Mouse (Mus musculus) T-helper 17 cell (primary cell): ENCODE results near the gene Gm47841.

Experiments used
- in situ Hi-C, 2 experiments: fragments of 300-600 bp; cut with MboI, MseI; formaldehyde crosslinking; loops; 1 replicate in 1 of 2; 2 replicates in 1 of 2; pipeline ENCODE4 v1.15.1; 2025; ENCODE audit warnings: high pct_unique_total_duplicates in 2 of 2

The Gm47841 gene

DNA sequence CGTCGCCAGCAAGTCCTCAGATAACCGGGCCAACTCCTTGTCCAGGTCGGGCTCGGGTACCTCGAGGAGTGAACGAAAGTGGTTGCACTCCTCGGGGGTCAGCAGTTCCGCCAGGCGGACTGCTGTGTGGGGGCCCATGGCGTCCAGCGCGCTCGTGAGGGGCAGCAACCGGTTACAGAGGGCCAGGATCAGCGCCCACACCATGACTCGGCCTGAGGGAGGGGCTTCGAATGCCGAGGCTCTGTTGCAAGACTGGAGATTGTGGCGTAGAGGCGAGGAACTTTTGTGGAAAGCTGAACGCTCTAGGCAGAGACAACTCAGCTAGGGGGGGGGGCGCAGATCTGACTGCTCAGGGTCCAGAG, at the start of gene Gm47841:
Gm47841 (minus strand) TSS at position 204 of the 362 bp plus-strand sequence.
- in situ Hi-C loops, result no loop called here

GRCm38 (mm10) chr15:101095392-101095791, 48.2 kb upstream of the Gm47841 start:
- in situ Hi-C loops, result no loop called here

DNA sequence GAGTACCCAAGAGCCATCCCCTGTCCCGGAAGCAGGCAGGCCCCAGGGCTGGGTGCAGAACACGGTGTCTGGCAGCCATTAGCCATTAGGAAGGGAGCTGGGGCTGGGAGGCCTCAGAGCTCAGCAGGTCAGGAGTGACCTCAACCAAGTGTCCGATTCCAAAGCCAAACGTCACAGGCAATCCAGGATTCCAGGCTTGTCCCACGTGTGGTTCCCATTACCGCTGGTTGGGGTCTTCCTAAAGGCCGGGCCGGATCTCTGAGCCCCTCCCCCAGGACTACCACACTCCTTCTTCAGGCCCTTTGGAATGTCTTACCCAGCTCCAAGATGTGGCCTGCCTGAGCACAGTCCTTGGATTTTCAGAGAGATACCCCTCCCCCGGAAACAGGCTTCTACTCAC, 47.8 kb upstream of the Gm47841 start:
- in situ Hi-C loops, result no loop called here

DNA sequence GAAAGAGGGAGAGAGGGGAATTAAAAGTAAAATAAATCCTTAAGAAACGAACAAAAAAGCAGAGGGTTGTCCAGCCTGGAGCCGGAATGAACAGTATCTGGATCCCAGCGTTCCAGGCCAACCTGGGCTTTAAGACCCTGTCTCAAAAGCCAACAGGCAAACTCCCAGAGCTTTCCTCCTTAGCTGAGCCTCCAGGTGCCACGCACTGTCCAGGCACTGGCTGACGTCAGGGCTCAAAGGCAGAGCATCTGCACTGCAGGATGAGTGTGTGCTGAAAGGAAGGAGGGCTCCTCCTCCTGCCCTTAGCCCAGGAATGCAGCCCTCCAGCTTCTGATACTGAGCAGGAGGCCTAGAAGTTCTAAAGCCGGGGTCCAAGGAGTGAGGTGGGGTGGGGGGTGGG, 46.8 kb upstream of the Gm47841 start:
- in situ Hi-C loops, result no loop called here

DNA sequence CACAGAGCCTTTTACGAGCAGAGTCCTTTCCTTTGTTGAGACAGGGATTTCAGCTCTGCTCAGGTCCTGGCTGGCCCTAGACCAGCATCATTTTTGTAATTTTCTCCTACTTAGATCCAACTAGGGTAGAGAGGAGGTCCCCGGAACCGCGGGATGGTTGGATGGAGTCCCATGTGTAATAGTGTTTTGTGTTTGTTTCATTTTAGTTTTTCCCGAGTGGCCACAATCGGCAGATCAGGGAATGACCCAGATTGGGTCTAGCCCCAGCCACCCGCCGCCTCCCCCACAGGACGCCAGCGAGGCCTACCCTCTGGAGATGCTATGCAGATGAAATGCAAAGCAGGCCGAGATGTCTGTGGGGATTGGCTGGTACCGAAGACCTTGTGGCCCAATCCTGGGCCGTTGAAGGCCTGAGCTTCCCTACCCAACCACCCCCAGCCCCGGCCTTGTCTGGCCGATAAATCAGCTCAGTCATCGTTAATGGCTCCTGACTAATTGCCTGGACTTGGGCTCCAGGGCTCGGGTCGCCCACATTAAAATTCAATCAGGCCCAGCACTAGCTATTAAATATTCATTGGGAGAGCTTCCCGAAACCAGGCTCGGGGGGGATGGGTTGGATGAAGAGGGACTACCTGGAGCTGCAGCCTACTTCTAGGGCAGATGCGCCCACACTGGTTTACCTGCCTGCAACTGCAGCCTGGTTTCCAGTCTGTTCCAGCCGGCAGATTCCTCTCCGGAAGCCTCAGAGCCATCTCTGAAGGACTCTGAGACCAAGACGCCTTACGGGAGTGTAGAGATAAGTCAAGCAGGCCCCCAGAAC, 45.8 kb upstream of the Gm47841 start:
- in situ Hi-C loops, result no loop called here

DNA sequence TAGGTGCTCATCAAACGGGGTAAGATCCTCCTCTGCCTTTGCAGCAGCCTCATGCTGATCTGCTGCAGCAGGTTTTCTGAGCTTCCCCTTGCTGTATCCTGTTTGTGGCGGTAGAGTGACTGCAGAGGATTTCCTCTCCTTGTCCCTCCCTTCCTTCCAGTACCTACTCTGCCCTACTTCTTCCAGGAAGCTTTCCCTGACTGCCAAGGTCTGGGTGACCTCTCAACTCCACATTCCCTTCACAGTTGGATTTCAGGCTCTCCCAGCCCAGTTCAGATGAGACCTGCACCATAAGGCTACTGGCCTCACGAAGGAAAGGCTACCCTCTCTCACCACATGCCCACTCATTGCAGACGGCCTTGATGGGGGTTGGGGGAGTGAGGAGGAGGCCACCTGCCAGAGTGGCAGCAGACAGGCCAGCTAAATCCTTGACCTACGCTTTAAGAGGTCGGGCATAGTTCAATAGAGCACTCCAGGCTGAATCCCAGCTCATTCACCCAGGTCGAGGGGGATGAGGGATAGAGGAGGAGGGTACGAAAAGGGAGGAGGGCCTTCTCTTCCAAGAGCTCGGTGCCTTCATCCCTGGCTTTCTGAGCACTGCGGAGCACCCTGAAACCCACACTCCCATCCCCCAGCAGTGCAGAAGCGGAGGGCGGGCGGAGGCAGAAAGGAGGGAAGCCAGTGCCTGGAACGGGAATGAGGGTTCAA, 45.1 kb upstream of the Gm47841 start:
- in situ Hi-C loops, result no loop called here

- in situ Hi-C loops, result no loop called here
Measured at GRCm38 (mm10) chr15:101091551-101091950, 44.4 kb upstream of the Gm47841 start.

GRCm38 (mm10) chr15:101088291-101088690, 41.1 kb upstream of the Gm47841 start:
- in situ Hi-C loops, result no loop called here

GRCm38 (mm10) chr15:101086956-101087355, 39.8 kb upstream of the Gm47841 start:
- in situ Hi-C loops, result no loop called here

- in situ Hi-C loops, result no loop called here
Measured at GRCm38 (mm10) chr15:101086451-101086850, 39.3 kb upstream of the Gm47841 start.

GRCm38 (mm10) chr15:101084499-101084898, 37.3 kb upstream of the Gm47841 start:
- in situ Hi-C loops, result no loop called here

- in situ Hi-C loops, result no loop called here
Measured at GRCm38 (mm10) chr15:101082236-101082635, 35.0 kb upstream of the Gm47841 start.

DNA sequence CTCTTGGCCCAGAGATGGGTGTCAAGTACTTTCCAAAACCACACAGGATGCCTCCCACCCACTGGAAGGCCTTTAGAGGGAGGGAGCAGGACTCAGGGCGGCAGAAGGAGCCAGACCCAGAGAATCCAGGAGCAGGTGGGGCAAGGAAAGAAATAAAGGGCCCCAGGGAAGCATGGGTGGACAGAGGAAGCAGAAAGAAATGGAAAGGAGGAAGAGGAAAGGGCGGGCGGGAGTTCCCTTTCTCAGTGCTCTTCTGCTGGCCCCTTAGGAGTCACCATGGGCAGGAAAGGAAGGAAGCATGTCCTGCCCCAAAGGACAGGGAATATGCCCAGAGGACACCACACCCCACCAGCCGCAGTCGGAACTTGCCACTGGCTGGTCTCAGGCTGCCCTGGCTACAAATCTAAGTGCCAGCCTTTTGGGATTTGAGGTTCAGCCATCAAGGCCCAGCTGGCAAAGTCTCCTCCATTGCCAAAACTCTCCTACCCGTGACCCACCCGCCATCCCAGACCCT, 33.9 kb upstream of the Gm47841 start:
- in situ Hi-C loops, result no loop called here

DNA sequence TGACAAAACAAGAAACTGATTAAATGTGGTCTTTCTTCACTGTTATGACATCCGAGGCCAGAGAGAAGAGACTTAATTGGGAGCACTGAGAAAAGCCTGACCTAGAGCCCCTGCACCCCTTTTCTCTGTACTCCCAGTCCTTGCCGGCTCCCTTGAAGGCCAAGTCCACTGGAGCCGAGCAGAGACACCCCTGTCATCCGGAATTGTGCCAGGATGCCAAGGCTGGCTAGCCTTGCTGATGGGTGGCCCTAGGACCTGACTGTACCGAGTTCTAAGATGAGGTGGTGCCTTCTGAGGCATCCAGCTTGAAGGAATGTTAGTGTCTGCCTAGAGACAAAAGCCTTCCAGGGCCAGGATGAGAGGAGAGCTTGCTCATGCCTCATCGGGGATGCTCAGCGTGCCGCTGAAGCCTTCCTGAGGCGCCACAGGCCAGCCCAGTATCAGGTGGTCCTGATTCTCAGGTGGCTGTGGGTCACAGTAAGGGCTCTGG, 32.9 kb upstream of the Gm47841 start:
- in situ Hi-C loops, result no loop called here

GRCm38 (mm10) chr15:101078731-101079156, 31.5 kb upstream of the Gm47841 start:
- in situ Hi-C loops, result no loop called here

GRCm38 (mm10) chr15:101077813-101078730, 30.9 kb upstream of the Gm47841 start, which contains the start of gene Fignl2:
Gene Fignl2, minus strand, starts transcription at chr15:101078567.
- in situ Hi-C loops, result no loop called here

- in situ Hi-C loops, result no loop called here
Measured at GRCm38 (mm10) chr15:101077001-101077812, 30.0 kb upstream of the Gm47841 start.

DNA sequence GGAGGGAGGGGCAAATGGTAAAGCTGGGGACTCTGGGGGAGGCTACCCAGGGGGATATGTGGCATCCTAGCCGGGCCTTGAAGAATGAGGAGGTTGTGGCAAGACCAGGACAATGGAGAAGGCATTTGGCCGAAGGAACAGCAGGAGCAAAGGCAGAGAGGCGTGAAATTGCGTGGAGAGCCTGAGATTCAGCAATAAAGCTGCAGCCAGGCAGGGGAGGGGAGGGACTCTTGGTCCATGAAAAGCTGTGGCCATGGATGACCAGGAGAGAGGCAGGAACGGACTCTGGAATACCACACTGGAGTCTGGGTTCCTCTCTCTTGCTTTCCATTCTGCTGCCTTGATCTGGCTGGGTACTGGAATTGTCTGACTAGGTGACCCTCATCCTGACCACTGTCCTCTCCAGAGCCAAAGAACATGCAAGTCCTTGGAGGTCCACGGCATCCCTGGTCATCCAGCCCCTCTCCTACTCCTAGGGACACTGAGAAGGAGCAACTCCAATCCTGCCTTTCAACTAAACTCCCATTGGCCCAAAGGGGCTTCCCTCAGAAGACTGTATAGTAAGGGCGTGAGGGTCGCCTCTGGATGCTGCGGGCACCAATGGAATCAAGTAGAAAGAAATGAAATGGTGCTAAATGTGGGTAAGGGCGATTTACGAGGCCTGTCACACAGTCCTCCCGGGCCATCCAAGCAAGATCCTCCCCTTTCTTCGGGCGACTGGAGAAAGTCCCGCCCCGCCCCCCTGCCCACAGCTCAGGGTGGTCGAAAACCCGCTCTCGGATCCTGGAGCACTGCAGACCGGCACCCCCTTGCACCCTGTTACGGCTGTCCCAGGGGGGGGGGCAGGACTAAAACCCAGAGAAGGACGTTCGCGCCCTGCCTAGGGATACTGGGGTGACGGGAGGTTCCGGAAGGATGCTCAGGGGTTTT, 29.1 kb upstream of the Gm47841 start:
- in situ Hi-C loops, result no loop called here

DNA sequence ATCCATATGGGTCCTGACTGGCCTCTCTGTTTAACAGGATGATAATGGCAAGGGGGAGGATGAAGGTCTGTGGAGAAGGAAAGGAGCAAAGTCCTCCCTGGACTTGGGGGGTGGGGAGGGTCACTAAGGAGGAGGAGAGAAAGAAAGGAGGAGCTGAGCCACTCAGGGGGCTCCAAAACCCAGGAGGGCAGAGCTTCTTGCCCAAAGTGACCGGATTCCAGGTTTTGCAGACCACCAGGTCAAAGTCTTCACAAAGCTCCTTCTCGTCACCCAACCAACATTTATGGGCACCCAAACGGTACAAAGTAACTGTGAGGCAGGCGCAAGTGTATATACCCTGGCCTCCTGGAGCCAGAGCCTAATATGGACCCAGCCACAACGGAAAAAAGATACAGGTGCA, 28.5 kb upstream of the Gm47841 start:
- in situ Hi-C loops, result no loop called here
